Mouse (Mus musculus) erythroblast, embryonic 14.5 days (primary cell): ENCODE results near the gene Rnf169.

Experiments
- GATA1 ChIP-seq: IDR thresholded peaks from 2 replicates; pipeline ENCODE4 v1.6.1; 2012; ENCODE audit warnings: low read length, inconsistent platforms, mixed read lengths
- TAL1 ChIP-seq: IDR thresholded peaks from 3 replicates; pipeline ENCODE4 v1.6.1; 2012; ENCODE audit warnings: low read length, inconsistent platforms, mixed read lengths

DNA sequence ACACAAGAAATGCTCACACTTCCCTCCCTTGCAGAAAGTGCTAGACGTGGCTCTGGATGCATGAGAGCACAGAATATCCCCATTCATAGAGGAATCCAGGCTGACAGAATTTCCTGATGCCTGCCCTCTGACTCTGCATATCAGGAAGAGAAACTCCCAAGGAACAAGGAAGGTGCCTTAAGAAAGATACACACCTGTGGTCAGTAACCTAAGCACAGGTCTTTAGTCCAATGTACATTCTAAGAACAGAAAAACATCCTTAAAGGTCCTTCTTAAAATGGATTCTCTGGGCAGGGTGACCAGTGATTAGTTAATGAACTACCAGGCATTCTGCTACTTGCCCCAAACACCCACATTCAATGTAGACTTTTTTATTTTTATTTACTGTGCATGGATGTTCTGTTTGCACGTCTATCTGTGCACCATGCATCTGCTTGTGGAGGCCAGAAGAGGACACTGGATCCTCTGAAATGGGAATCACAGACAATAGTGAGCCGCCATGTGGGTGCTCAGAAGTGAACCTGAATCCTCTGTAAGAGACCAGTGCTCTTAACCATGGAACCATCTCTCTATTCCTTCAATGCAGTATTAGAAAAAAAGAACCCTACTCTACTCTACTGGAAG is 16.9 kb downstream of the Rnf169 start:
- TF ChIP-seq TAL1, result no peak
- TF ChIP-seq GATA1, result no peak
